Mouse (Mus musculus) intestine, embryonic 15.5 days (tissue): ENCODE results near the gene Akr1c12. TPM values are rescaled to one million over a fixed set of nuclear protein-coding genes. Genes with fewer than 3 reads are reported as not detected.
"Not testable (repeated sequence)": the region's sequence is repeated elsewhere in the genome, so short reads cannot be mapped to it uniquely, and the experiment has no call there.

Source experiments
- ATAC-seq: fragments of 200-750 bp; cut with Nextera tagmentation; 2 replicates; pipeline ENCODE4 v1.8.0; 2017; ENCODE audit warnings: moderate TSS enrichment, moderate library complexity
- H3K27ac ChIP-seq: fragments of 300-500 bp; sonication (generic); 2 replicates; pipeline ENCODE4 v1.5.1; 2015; ENCODE audit warnings: mild to moderate bottlenecking, inconsistent platforms
- H3K27me3 ChIP-seq: fragments of 300-500 bp; sonication (generic); replicated peaks from 2 replicates; pipeline ENCODE4 v1.6.1; 2015; ENCODE audit warnings: inconsistent platforms
- H3K36me3 ChIP-seq: fragments of 300-500 bp; sonication (generic); 2 replicates; pipeline ENCODE4 v1.6.1; 2015; ENCODE audit warnings: inconsistent platforms
- H3K4me1 ChIP-seq: fragments of 300-500 bp; sonication (generic); replicated peaks from 2 replicates; pipeline ENCODE4 v1.6.1; 2015; ENCODE audit warnings: inconsistent platforms
- H3K4me2 ChIP-seq: fragments of 300-500 bp; sonication (generic); replicated peaks from 2 replicates; pipeline ENCODE4 v1.6.1; 2015; ENCODE audit warnings: mild to moderate bottlenecking, inconsistent platforms
- H3K4me3 ChIP-seq: fragments of 300-500 bp; sonication (generic); replicated peaks from 2 replicates; pipeline ENCODE4 v1.5.1; 2015; ENCODE audit warnings: inconsistent platforms
- H3K9ac ChIP-seq: fragments of 300-500 bp; sonication (generic); 2 replicates; pipeline ENCODE4 v1.6.1; 2015; ENCODE audit warnings: inconsistent platforms
- H3K9me3 ChIP-seq: fragments of 300-500 bp; sonication (generic); 2 replicates; pipeline ENCODE4 v1.6.1; 2016; ENCODE audit warnings: inconsistent platforms
- WGBS: fragments of 180-500 bp; shearing (Covaris S2); methylation state at CpG from one replicate; pipeline ENCODE4 v1.1.7; 2015; 5-methylcytosine and 5-hydroxymethylcytosine counted together
- polyA plus RNA-seq: library from polyadenylated mRNA; unstranded; fragments of >200 nt; fragmentation: Nextera tagmentation; extraction: Ambion mirVana; gene quantifications from 2 replicates; pipeline ENCODE4 v1.2.1, GENCODE M21; 2015

The Akr1c12 gene
- polyA plus RNA-seq: 99.7 and 110 TPM in 2 replicates

- ATAC-seq: peak; percentile 94
- H3K27me3 ChIP-seq: no peaks in the 10 kb centered on the region
- H3K9ac ChIP-seq: no peak within 1 kb of the TSS
- H3K4me2 ChIP-seq: peak within 1 kb of the TSS; percentile 37
- no peak within 1 kb of the TSS for H3K27ac ChIP-seq
- no peaks in the 10 kb centered on the region for H3K36me3 ChIP-seq
- no peaks in the 10 kb centered on the region for H3K4me1 ChIP-seq
- H3K4me3 ChIP-seq: peak within 1 kb of the TSS; percentile 31
- H3K9me3 ChIP-seq: no peaks in the 10 kb centered on the region
- 30% methylated on average over 4 of the region's 4 CpGs for WGBS
Measured at GRCm38 (mm10) chr13:4279284-4279683, at the start of gene Akr1c12. TSS of gene Akr1c12 (minus strand) at chr13:4279433.

- no peaks in the 10 kb centered on the region for H3K9me3 ChIP-seq
- no peak overlapping the region for H3K9ac ChIP-seq
- H3K4me3 ChIP-seq: no peak overlapping the region
- no peak overlapping the region for H3K4me2 ChIP-seq
- H3K36me3 ChIP-seq: no peaks in the 10 kb centered on the region
- H3K27ac ChIP-seq: no peak overlapping the region
- 94% methylated on average over 2 of the region's 2 CpGs for WGBS
- no peaks in the 10 kb centered on the region for H3K27me3 ChIP-seq
- H3K4me1 ChIP-seq: no peaks in the 10 kb centered on the region
- no peak for ATAC-seq
Measured at GRCm38 (mm10) chr13:4318773-4319172, 39.5 kb upstream of the Akr1c12 start.

GRCm38 (mm10) chr13:4313907-4314306, 34.7 kb upstream of the Akr1c12 start:
- Histone ChIP-seq H3K4me1 (no peaks in the 10 kb centered on the region), H3K27me3 (no peaks in the 10 kb centered on the region), H3K9me3 (no peaks in the 10 kb centered on the region), H3K4me3 (no peak overlapping the region), H3K4me2 (no peak overlapping the region), H3K27ac (no peak overlapping the region), H3K9ac (no peak overlapping the region), H3K36me3 (no peaks in the 10 kb centered on the region)
- ATAC-seq: no peak
- WGBS: 62% methylated on average over 2 of the region's 2 CpGs

GRCm38 (mm10) chr13:4304861-4305565, 25.8 kb upstream of the Akr1c12 start:
- no peaks in the 10 kb centered on the region for H3K4me1 ChIP-seq
- H3K9me3 ChIP-seq: no peaks in the 10 kb centered on the region
- no peaks in the 10 kb centered on the region for H3K36me3 ChIP-seq
- WGBS: 29% methylated on average over 2 of the region's 2 CpGs
- no peak overlapping the region for H3K27ac ChIP-seq
- no peak overlapping the region for H3K4me2 ChIP-seq
- no peak overlapping the region for H3K4me3 ChIP-seq
- no peak overlapping the region for H3K9ac ChIP-seq
- no peaks in the 10 kb centered on the region for H3K27me3 ChIP-seq
- no peak for ATAC-seq

- Histone ChIP-seq H3K9ac (no peak overlapping the region), H3K4me1 (no peaks in the 10 kb centered on the region), H3K36me3 (no peaks in the 10 kb centered on the region), H3K4me2 (no peak overlapping the region), H3K27me3 (no peaks in the 10 kb centered on the region), H3K4me3 (no peak overlapping the region), H3K9me3 (no peaks in the 10 kb centered on the region), H3K27ac (no peak overlapping the region)
- WGBS: 94% methylated on average over 4 of the region's 4 CpGs
- ATAC-seq: no peak
Measured at GRCm38 (mm10) chr13:4296991-4297390, 17.8 kb upstream of the Akr1c12 start.

- H3K9me3 ChIP-seq: no peaks in the 10 kb centered on the region
- no peak overlapping the region for H3K9ac ChIP-seq
- no peak overlapping the region for H3K27ac ChIP-seq
- H3K4me2 ChIP-seq: no peak overlapping the region
- no peak for ATAC-seq
- no peaks in the 10 kb centered on the region for H3K27me3 ChIP-seq
- no peaks in the 10 kb centered on the region for H3K4me1 ChIP-seq
- no peak overlapping the region for H3K4me3 ChIP-seq
- H3K36me3 ChIP-seq: no peaks in the 10 kb centered on the region
- WGBS: 32% methylated on average over 7 of the region's 7 CpGs
Measured at GRCm38 (mm10) chr13:4281471-4282412, 2.5 kb upstream of the Akr1c12 start.

GRCm38 (mm10) chr13:4277526-4277925, 1.7 kb downstream of the Akr1c12 start:
- Histone ChIP-seq H3K4me1 (no peaks in the 10 kb centered on the region), H3K27ac (no peak overlapping the region), H3K4me2 (no peak overlapping the region), H3K27me3 (no peaks in the 10 kb centered on the region), H3K4me3 (no peak overlapping the region), H3K36me3 (no peaks in the 10 kb centered on the region), H3K9me3 (no peaks in the 10 kb centered on the region), H3K9ac (no peak overlapping the region)
- ATAC-seq: no peak
- 76% methylated on average over 2 of the region's 2 CpGs for WGBS

- Histone ChIP-seq H3K36me3 (no peaks in the 10 kb centered on the region), H3K9me3 (no peaks in the 10 kb centered on the region)
Measured at GRCm38 (mm10) chr13:4270860-4271259, 8.4 kb downstream of the Akr1c12 start.

GRCm38 (mm10) chr13:4265455-4265854, 13.8 kb downstream of the Akr1c12 start:
- H3K4me1 ChIP-seq, H3K9ac ChIP-seq, H3K27me3 ChIP-seq, H3K4me2 ChIP-seq, H3K9me3 ChIP-seq, H3K27ac ChIP-seq, H3K4me3 ChIP-seq, H3K36me3 ChIP-seq: not testable (repeated sequence)
- WGBS: 93% methylated on average over 2 of the region's 2 CpGs
- peak; percentile 52; the same call in 1 of the 2 replicates for ATAC-seq

More at GRCm38 (mm10) chr13:4270860-4271259, 8.4 kb downstream of the Akr1c12 start:
- ATAC-seq: no peak
- no peak overlapping the region for H3K4me2 ChIP-seq
- no peak overlapping the region for H3K4me3 ChIP-seq
- no peak overlapping the region for H3K9ac ChIP-seq
- no peaks in the 10 kb centered on the region for H3K4me1 ChIP-seq
- no peak overlapping the region for H3K27ac ChIP-seq
- H3K27me3 ChIP-seq: no peaks in the 10 kb centered on the region

- Histone ChIP-seq H3K9ac (no peak overlapping the region), H3K27ac (no peak overlapping the region), H3K36me3 (no peaks in the 10 kb centered on the region), H3K27me3 (no peaks in the 10 kb centered on the region), H3K9me3 (no peaks in the 10 kb centered on the region), H3K4me1 (no peaks in the 10 kb centered on the region), H3K4me3 (no peak overlapping the region), H3K4me2 (no peak overlapping the region)
- WGBS: 73% methylated on average over 2 of the region's 2 CpGs
- ATAC-seq: peak; percentile 98
Measured at GRCm38 (mm10) chr13:4265047-4265446, 14.2 kb downstream of the Akr1c12 start.

- Histone ChIP-seq H3K36me3 (no peaks in the 10 kb centered on the region), H3K27me3 (no peaks in the 10 kb centered on the region), H3K9me3 (no peaks in the 10 kb centered on the region), H3K4me1 (no peaks in the 10 kb centered on the region), H3K9ac (no peak overlapping the region), H3K27ac (no peak overlapping the region; the same call in 1 of the 2 replicates), H3K4me2 (no peak overlapping the region), H3K4me3 (no peak overlapping the region)
- ATAC-seq: peak; percentile 68
- 76% methylated on average over 3 of the region's 3 CpGs for WGBS
Measured at GRCm38 (mm10) chr13:4264612-4265011, 14.6 kb downstream of the Akr1c12 start.

- 71% methylated on average over 6 of the region's 6 CpGs for WGBS
- Histone ChIP-seq H3K27ac (no peak overlapping the region), H3K4me1 (no peaks in the 10 kb centered on the region), H3K27me3 (no peaks in the 10 kb centered on the region), H3K9ac (no peak overlapping the region), H3K4me3 (no peak overlapping the region), H3K9me3 (no peaks in the 10 kb centered on the region), H3K4me2 (no peak overlapping the region), H3K36me3 (no peaks in the 10 kb centered on the region)
- ATAC-seq: peak; percentile 84
Measured at GRCm38 (mm10) chr13:4257349-4257748, 21.9 kb downstream of the Akr1c12 start.
